Mouse (Mus musculus) embryo, embryonic 10.5 days (tissue): ENCODE data around the gene Gpatch8.

ENCODE experiments used
- DNase-seq: peaks from one replicate; pipeline ENCODE4 v3.0.0-alpha.2; 2015; ENCODE audit warnings: low spot score

Gpatch8 gene

GRCm38 (mm10) chr11:102433866-102434265 lies 122.3 kb downstream of the Gpatch8 start:
- DNase-seq, result no peak

GRCm38 (mm10) chr11:102432896-102433295 lies 123.3 kb downstream of the Gpatch8 start:
- no peak for DNase-seq

- DNase-seq, result no peak
These were observed 123.9 kb downstream of the Gpatch8 start for GRCm38 (mm10) chr11:102432115-102432843.

- no peak for DNase-seq
These were observed 124.5 kb downstream of the Gpatch8 start for GRCm38 (mm10) chr11:102431728-102432114.

- peak; percentile 94 for DNase-seq
These were observed 125.1 kb downstream of the Gpatch8 start for GRCm38 (mm10) chr11:102431018-102431645.

GRCm38 (mm10) chr11:102430121-102431017 lies 125.8 kb downstream of the Gpatch8 start, which contains the start of gene Grn:
Gene Grn, plus strand, starts transcription at chr11:102430315.
- peak; percentile 97 for DNase-seq

- DNase-seq, result no peak
These were observed 126.6 kb downstream of the Gpatch8 start for GRCm38 (mm10) chr11:102429551-102429950.

GRCm38 (mm10) chr11:102428981-102429540 lies 127.1 kb downstream of the Gpatch8 start:
- no peak for DNase-seq
